In genomic region chr1:51697265-51698192, GRCm38 (mm10) we compare ENCODE assay signal across 8 mouse cellular contexts.
A peak's percentile ranks its signal among the peaks of the same experiment; 100 is the strongest.
DNase-seq lines count a peak whose midpoint lies in the region; ATAC-seq and TF ChIP-seq lines count a peak whose summit lies in the region.

No protein-coding gene starts in this region.

- no peak overlapping the region for H3K27ac ChIP-seq in cerebellum, adult 2 months (ENCODE audit: insufficient read depth, low read length)
- no peak overlapping the region for H3K27ac ChIP-seq in embryonic facial prominence, embryonic 14.5 days (replicated peaks; ENCODE audit: low read depth, low read length)
- peak overlapping the region; percentile 55 for H3K27ac ChIP-seq in heart, embryonic 16.5 days (ENCODE audit: low read length)
- peak overlapping the region; percentile 73 for H3K27ac ChIP-seq in midbrain, embryonic 10.5 days (replicated peaks)

- H3K9me3 ChIP-seq in embryonic facial prominence, embryonic 14.5 days (ENCODE audit: control insufficient read depth, low read length), result no peaks in the 10 kb centered on the region
- H3K9me3 ChIP-seq in heart, embryonic 16.5 days (replicated peaks; ENCODE audit: control insufficient read depth, low read length), result no peaks in the 10 kb centered on the region
- no peaks in the 10 kb centered on the region for H3K9me3 ChIP-seq in midbrain, embryonic 10.5 days (replicated peaks)

- DNase-seq in cerebellum, adult 2 months, result peak; percentile 8 to 21
- no peak for DNase-seq in cerebellum, postnatal 4 days (ENCODE audit: low spot score in 2 of 2)
- peak; percentile 50 for DNase-seq in embryonic facial prominence, embryonic 14.5 days (ENCODE audit: low spot score)
- DNase-seq in kidney, postnatal 10 days, result peak; percentile 58
- peak; percentile 68 for DNase-seq in midbrain, embryonic 10.5 days (ENCODE audit: low spot score)
- no peak for DNase-seq in spleen, adult 18-20 months
- no peak for DNase-seq in layer of hippocampus, postnatal 36 days

- ATAC-seq in embryonic facial prominence, embryonic 14.5 days (ENCODE audit: low read depth), result peak; percentile 55; the same call in 1 of the 2 replicates
- peak; percentile 45; the same call in 1 of the 2 replicates for ATAC-seq in heart, embryonic 16.5 days (replicated peaks; ENCODE audit: extremely low read depth, insufficient read depth, low FRiP score)

- H3K4me1 ChIP-seq in cerebellum, adult 2 months (ENCODE audit: control insufficient read depth, insufficient read depth, low read length), result no peaks in the 10 kb centered on the region
- H3K4me1 ChIP-seq in embryonic facial prominence, embryonic 14.5 days (ENCODE audit: control insufficient read depth, insufficient read depth, low read length), result 0 out of 2 replicates have a peak, but pooled peaks cover 6% of the 10 kb centered on the region
- H3K4me1 ChIP-seq in heart, embryonic 16.5 days (ENCODE audit: control insufficient read depth, insufficient read depth, low read length), result peaks cover 8% of the 10 kb centered on the region
- H3K4me1 ChIP-seq in midbrain, embryonic 10.5 days, result peaks cover 30% of the 10 kb centered on the region

- H3K9ac ChIP-seq in embryonic facial prominence, embryonic 14.5 days (ENCODE audit: low read depth, low read length), result no peak overlapping the region
- peak overlapping the region; percentile 48; the same call in 1 of the 2 replicates for H3K9ac ChIP-seq in heart, embryonic 16.5 days (ENCODE audit: low read length)

- peak overlapping the region; percentile 37 for H3K4me2 ChIP-seq in embryonic facial prominence, embryonic 14.5 days (ENCODE audit: low read depth, low read length)
- H3K4me2 ChIP-seq in heart, embryonic 16.5 days (ENCODE audit: low read depth, low read length), result peak overlapping the region; percentile 65

- no peak for TF ChIP-seq POLR2A in cerebellum, adult 2 months (IDR thresholded peaks at IDR 0.05; ENCODE audit: borderline replicate concordance, insufficient read depth, low read length)

- no peak overlapping the region for H3K4me3 ChIP-seq in cerebellum, adult 2 months (replicated peaks; ENCODE audit: insufficient read depth, low read depth, low read length)
- H3K4me3 ChIP-seq in embryonic facial prominence, embryonic 14.5 days (ENCODE audit: low read depth, low read length), result peak overlapping the region; percentile 2
- H3K4me3 ChIP-seq in heart, embryonic 16.5 days (ENCODE audit: low read length), result peak overlapping the region; percentile 46
- peak overlapping the region; percentile 31 for H3K4me3 ChIP-seq in midbrain, embryonic 10.5 days

- H3K36me3 ChIP-seq in embryonic facial prominence, embryonic 14.5 days (ENCODE audit: control insufficient read depth, insufficient read depth, low read length), result no peaks in the 10 kb centered on the region
- no peaks in the 10 kb centered on the region for H3K36me3 ChIP-seq in heart, embryonic 16.5 days (ENCODE audit: control insufficient read depth, insufficient read depth)
- H3K36me3 ChIP-seq in midbrain, embryonic 10.5 days, result no peaks in the 10 kb centered on the region

- H3K27me3 ChIP-seq in cerebellum, adult 2 months (ENCODE audit: control insufficient read depth, insufficient read depth, low read length), result no peaks in the 10 kb centered on the region
- H3K27me3 ChIP-seq in embryonic facial prominence, embryonic 14.5 days (replicated peaks; ENCODE audit: control insufficient read depth, insufficient read depth, low read length), result no peaks in the 10 kb centered on the region
- 0 out of 2 replicates have a peak, but pooled peaks cover 2% of the 10 kb centered on the region for H3K27me3 ChIP-seq in heart, embryonic 16.5 days (ENCODE audit: control insufficient read depth, insufficient read depth, low read length)
- peaks cover 69% of the 10 kb centered on the region for H3K27me3 ChIP-seq in midbrain, embryonic 10.5 days (ENCODE audit: low read depth, poor library complexity, severe bottlenecking)

- 33% methylated on average over 19 of the region's 19 CpGs for WGBS in cerebellum, adult 2 months
- 14% methylated on average over 19 of the region's 19 CpGs for WGBS in embryonic facial prominence, embryonic 14.5 days
- 16% methylated on average over 19 of the region's 19 CpGs for WGBS in heart, embryonic 16.5 days
- WGBS in midbrain, embryonic 10.5 days, result 9% methylated on average over 19 of the region's 19 CpGs

- TF ChIP-seq CTCF in cerebellum, adult 2 months (IDR thresholded peaks at IDR 0.05; ENCODE audit: borderline replicate concordance, insufficient read depth, low read depth, low read length), result no peak

Comparison
In these comparisons a context has a peak if more than half of its experiments do, and no peak if none do; other contexts are left out.
1. DNase-seq: peak in cerebellum, adult 2 months (2 of 2), embryonic facial prominence, embryonic 14.5 days (single experiment), kidney, postnatal 10 days (single experiment) and midbrain, embryonic 10.5 days (single experiment); none in cerebellum, postnatal 4 days (0 of 2), spleen, adult 18-20 months (0 of 2) and layer of hippocampus, postnatal 36 days (0 of 2).
2. H3K27ac ChIP-seq: peak in heart, embryonic 16.5 days (single experiment) and midbrain, embryonic 10.5 days (single experiment); none in cerebellum, adult 2 months (single experiment) and embryonic facial prominence, embryonic 14.5 days (single experiment).